ENCODE assay signal across 21 mouse cellular contexts in genomic region chr13:59671521-59671920, GRCm38 (mm10). TPM values are rescaled to one million over a fixed set of nuclear protein-coding genes. Genes with fewer than 3 reads are reported as not detected.
DNase-seq lines count a peak whose midpoint lies in the region; ATAC-seq and TF ChIP-seq lines count a peak whose summit lies in the region.
"Had no signal": no experiment of that assay in that cellular context is flagged by ENCODE, and none has a peak within 500 bp of the region (broad histone marks: within the 10 kb centered on the region; RNA-seq: fewer than 3 reads in every experiment).

No protein-coding gene starts in this region.

- H3K36me3 ChIP-seq in liver, embryonic 14.5 days (replicated peaks; ENCODE audit: control insufficient read depth, insufficient read depth, low read depth) = peaks cover 2% of the 10 kb centered on the region; the same call in 1 of the 2 replicates
- H3K36me3 ChIP-seq: embryonic facial prominence, embryonic 12.5 days; heart, embryonic 15.5 days had no signal

- peaks cover 37 to 53% of the 10 kb centered on the region in 2 experiments for H3K4me1 ChIP-seq in liver, embryonic 14.5 days (replicated peaks; ENCODE audit: control insufficient read depth in 2 of 2, insufficient read depth in 2 of 2, low read length in 1 of 2)

- peak overlapping the region; percentile 41 for H3K4me2 ChIP-seq in liver, embryonic 14.5 days (ENCODE audit: low read depth)
- H3K4me2 ChIP-seq: embryonic facial prominence, embryonic 12.5 days; heart, embryonic 15.5 days had no signal

- no peak for TF ChIP-seq EP300 in liver, embryonic 14.5 days (IDR thresholded peaks at IDR 0.05; ENCODE audit: low read depth)

- DNase-seq in layer of hippocampus, adult 2 months (ENCODE audit: low spot score in 2 of 2) = no peak
- DNase-seq in layer of hippocampus, postnatal 36 days = no peak
- peak; percentile 59 for DNase-seq in R1 (ENCODE audit: low read depth, low spot score)
- peak; percentile 57 for DNase-seq in brain, embryonic 14.5 days (ENCODE audit: low read depth)
- no peak for DNase-seq in liver, embryonic 14.5 days (ENCODE audit: low read depth in 3 of 3, low spot score in 3 of 3)
- no peak for DNase-seq in frontal cortex, postnatal 10 days (ENCODE audit: low spot score in 2 of 2)
- DNase-seq in lung, postnatal 10 days = no peak
- DNase-seq: adrenal gland, adult 8-10 months; cerebellum, adult 2 months; gastrocnemius, adult 2 months; heart, adult 11 months; kidney, adult 2 months; kidney, postnatal 36 days; lung, adult 2 months; right cerebral cortex, postnatal 4 days had no signal

- H3K27ac ChIP-seq in layer of hippocampus, adult 2 months = peak overlapping the region; percentile 94
- H3K27ac ChIP-seq in liver, embryonic 14.5 days = no peak overlapping the region
- H3K27ac ChIP-seq: embryonic facial prominence, embryonic 12.5 days; gastrocnemius, adult 2 months; heart, embryonic 15.5 days had no signal

- WGBS in liver, embryonic 14.5 days (ENCODE audit: insufficient replicate concordance) = 45% methylated on average over 2 of the region's 2 CpGs

- TF ChIP-seq CTCF in layer of hippocampus, adult 2 months (conservative IDR thresholded peaks at IDR 0.05) = no peak
- no peak for TF ChIP-seq CTCF in brain, embryonic 14.5 days (IDR thresholded peaks at IDR 0.05; ENCODE audit: borderline replicate concordance, extremely low read depth, insufficient read depth, insufficient read length)
- no peak for TF ChIP-seq CTCF in liver, embryonic 14.5 days (IDR thresholded peaks at IDR 0.05; ENCODE audit: low read depth)

- H3K4me3 ChIP-seq in layer of hippocampus, adult 2 months = no peak overlapping the region
- no peak overlapping the region for H3K4me3 ChIP-seq in liver, embryonic 14.5 days (ENCODE audit: insufficient read depth in 1 of 2, low read depth in 2 of 2, low read length in 2 of 2)
- H3K4me3 ChIP-seq: embryonic facial prominence, embryonic 12.5 days; gastrocnemius, adult 2 months; heart, embryonic 15.5 days; myocyte had no signal

- no peaks in the 10 kb centered on the region for H3K9me3 ChIP-seq in liver, embryonic 14.5 days (ENCODE audit: control insufficient read depth, low read length)
- H3K9me3 ChIP-seq: embryonic facial prominence, embryonic 12.5 days; heart, embryonic 15.5 days had no signal

- no peak for ATAC-seq in liver, embryonic 14.5 days (ENCODE audit: insufficient read depth)

- TF ChIP-seq POLR2A in brain, embryonic 14.5 days (IDR thresholded peaks at IDR 0.05; ENCODE audit: borderline replicate concordance, extremely low read depth, insufficient read depth, insufficient read length, poor library complexity, severe bottlenecking) = no peak

- no peak overlapping the region for H3K9ac ChIP-seq in liver, embryonic 14.5 days (replicated peaks)
- H3K9ac ChIP-seq: embryonic facial prominence, embryonic 12.5 days; heart, embryonic 15.5 days had no signal

- no peaks in the 10 kb centered on the region for H3K27me3 ChIP-seq in liver, embryonic 14.5 days (ENCODE audit: control insufficient read depth, insufficient read depth, low read length)
- H3K27me3 ChIP-seq: embryonic facial prominence, embryonic 12.5 days; heart, embryonic 15.5 days had no signal

RNA-seq across cellular contexts. Expression of gene Golm1, which starts 4.1 kb away (rescaled TPM):
- total RNA-seq in layer of hippocampus, adult 2 months (2021) = 10 to 100 TPM; 67.4 to 71.8 TPM
- total RNA-seq in layer of hippocampus, postnatal 36 days (2021) = 10 to 100 TPM; 64.3 to 74.2 TPM
- 25.3 and 25.8 TPM in 2 replicates for polyA plus RNA-seq in brain, embryonic 14.5 days (2012; rRNA removed)
- polyA plus RNA-seq in liver, embryonic 14.5 days (2012; rRNA removed) = 19.8 and 25.5 TPM in 2 replicates
- polyA plus RNA-seq in liver, embryonic 14.5 days (2014; fragmentation: Nextera tagmentation; extraction: Ambion mirVana) = 43.3 and 44.8 TPM in 2 replicates

RNA-seq across cellular contexts. Expression of gene 4921517D22Rik, which starts 22.4 kb away (rescaled TPM):
- not detected for total RNA-seq in layer of hippocampus, adult 2 months (2021)
- not detected for total RNA-seq in layer of hippocampus, postnatal 36 days (2021)
- polyA plus RNA-seq in brain, embryonic 14.5 days (2012; rRNA removed) = not detected in 2 replicates
- not detected in 2 replicates for polyA plus RNA-seq in liver, embryonic 14.5 days (2012; rRNA removed)
- polyA plus RNA-seq in liver, embryonic 14.5 days (2014; fragmentation: Nextera tagmentation; extraction: Ambion mirVana) = not detected in 2 replicates
- total RNA-seq: adrenal gland, adult 8-10 months; gastrocnemius, adult 2 months; layer of hippocampus, postnatal 14 days; left cerebral cortex, postnatal 36 days had no signal
- polyA plus RNA-seq: cerebellum, adult 2 months; embryonic facial prominence, embryonic 12.5 days; G1E; heart, embryonic 15.5 days; kidney, adult 2 months; lung, adult 2 months; myocyte had no signal

RNA-seq across cellular contexts. Expression of gene Spata31d1a, which starts 38.6 kb away (rescaled TPM):
- under 1 TPM; 0.22 to 0.26 TPM for total RNA-seq in layer of hippocampus, adult 2 months (2021)
- total RNA-seq in layer of hippocampus, postnatal 36 days (2021) = under 1 TPM; 0.08 to 0.40 TPM
- 0.01 and 0.04 TPM in 2 replicates for polyA plus RNA-seq in brain, embryonic 14.5 days (2012; rRNA removed)
- polyA plus RNA-seq in liver, embryonic 14.5 days (2012; rRNA removed) = 0.01 TPM in 1 of 2 replicates, not detected in the other
- polyA plus RNA-seq in liver, embryonic 14.5 days (2014; fragmentation: Nextera tagmentation; extraction: Ambion mirVana) = not detected in 2 replicates
- total RNA-seq: adrenal gland, adult 8-10 months; gastrocnemius, adult 2 months had no signal
- polyA plus RNA-seq: embryonic facial prominence, embryonic 12.5 days; G1E; kidney, adult 2 months; lung, adult 2 months; myocyte had no signal

RNA-seq across cellular contexts. Expression of gene Spata31d1b, which starts 40.6 kb away (rescaled TPM):
- total RNA-seq in layer of hippocampus, adult 2 months (2021) = under 1 TPM in 1 of 2 experiments, not detected in 1; 0.12 TPM
- total RNA-seq in layer of hippocampus, postnatal 36 days (2021) = under 1 TPM; 0.07 to 0.20 TPM
- 0.01 and 0.03 TPM in 2 replicates for polyA plus RNA-seq in brain, embryonic 14.5 days (2012; rRNA removed)
- polyA plus RNA-seq in liver, embryonic 14.5 days (2012; rRNA removed) = not detected in 2 replicates
- not detected in 2 replicates for polyA plus RNA-seq in liver, embryonic 14.5 days (2014; fragmentation: Nextera tagmentation; extraction: Ambion mirVana)
- total RNA-seq: adrenal gland, adult 8-10 months; gastrocnemius, adult 2 months; left cerebral cortex, postnatal 36 days had no signal
- polyA plus RNA-seq: cerebellum, adult 2 months; embryonic facial prominence, embryonic 12.5 days; G1E; heart, embryonic 15.5 days; lung, adult 2 months; myocyte had no signal

Comparison
In these comparisons a context has a peak if more than half of its experiments do, and no peak if none do; other contexts are left out.
1. DNase-seq: peak in R1 (single experiment) and brain, embryonic 14.5 days (single experiment); none in layer of hippocampus, adult 2 months (0 of 2), layer of hippocampus, postnatal 36 days (0 of 2), liver, embryonic 14.5 days (0 of 3), frontal cortex, postnatal 10 days (0 of 2) and lung, postnatal 10 days (single experiment).